Mouse (Mus musculus) embryonic stem cell, embryonic (primary cell): ENCODE results near the gene Slu7.

ENCODE experiments used
- CTCF ChIA-PET, 4 experiments: fragments of 300-600 bp in 2 of 4; fragments of 350-600 bp in 2 of 4; sonication (Branson Sonifier 250); formaldehyde crosslinking; loops; one replicate each; lab custom pipeline; 2022; ENCODE audit warnings: inconsistent platforms in 2 of 4; lab: Charles Lee
- POLR2A ChIA-PET, 4 experiments: fragments of 300-600 bp in 2 of 4; fragments of 350-600 bp in 2 of 4; sonication (Branson Sonifier 250); formaldehyde crosslinking; loops; one replicate each; lab custom pipeline; 2022; ENCODE audit warnings: antibody characterized with exemption in 4 of 4, inconsistent platforms in 1 of 4; lab: Charles Lee

Slu7 gene

GRCm38 (mm10) chr11:43408888-43409287 lies 24.7 kb upstream of the Slu7 start:
- CTCF ChIA-PET: interaction anchor here in 1 of 4 experiments (0.7 kb wide), 1 partner anchor 17 kb away, joined by 3 read pairs; the partner anchor contains the start of gene Pttg1
- POLR2A ChIA-PET: interaction anchor here in 1 of 4 experiments (0.7 kb wide), 1 partner anchor 66 kb away, joined by 4 read pairs; no protein-coding TSS in a partner anchor

GRCm38 (mm10) chr11:43410291-43410690 lies 23.3 kb upstream of the Slu7 start:
- CTCF ChIA-PET: interaction anchor here in 3 of 4 experiments (0.6 to 1.1 kb wide), 5 partner anchors 12 to 146 kb away, joined by 3 to 5 read pairs (median 3); partner anchors contain the start of gene Slu7 (in 1 of the 3)
- POLR2A ChIA-PET: interaction anchor here in 1 of 4 experiments (0.6 kb wide), 2 partner anchors 195 to 535 kb away, joined by 4 to 6 read pairs; no protein-coding TSS in a partner anchor

DNA sequence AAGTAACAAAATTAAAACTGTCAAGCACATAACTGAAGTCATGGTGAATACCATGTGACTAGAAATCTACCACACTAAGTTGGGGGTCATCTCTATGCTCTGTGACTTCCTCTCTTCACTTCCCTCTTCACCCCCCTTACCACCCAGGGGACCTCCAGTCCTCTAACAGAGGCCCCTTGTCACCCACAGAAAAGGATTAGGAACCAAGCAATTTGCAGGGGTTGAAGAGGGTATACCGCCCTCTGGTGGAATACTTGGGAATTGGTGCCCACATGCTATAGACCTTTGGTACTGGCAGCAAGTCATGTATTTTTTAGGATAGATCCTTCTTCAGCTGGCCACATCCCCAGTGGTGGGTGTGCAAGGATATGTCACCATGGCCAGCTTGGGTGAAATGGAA lies 22.1 kb upstream of the Slu7 start:
- POLR2A ChIA-PET: interaction anchor here in 1 of 4 experiments (2.0 kb wide), 1 partner anchor 15 kb away, joined by 11 read pairs; the partner anchor contains the start of gene Pttg1

GRCm38 (mm10) chr11:43412771-43413451 lies 20.6 kb upstream of the Slu7 start:
- CTCF ChIA-PET: interaction anchor here (0.5 to 2.4 kb wide), 22 partner anchors 9 to 716 kb away, joined by 3 to 32 read pairs (median 4); partner anchors contain the start of gene Pttg1 (in 1 of the 4)
- POLR2A ChIA-PET: interaction anchor here in 2 of 4 experiments (1.2 to 2.0 kb wide), 2 partner anchors 13 kb away, joined by 7 to 11 read pairs; partner anchors contain the start of gene Pttg1 (in 2 of the 2)

More for the DNA sequence above, 22.1 kb upstream of the Slu7 start:
- CTCF ChIA-PET: interaction anchor here in 3 of 4 experiments (0.6 to 2.4 kb wide), 9 partner anchors 9 to 578 kb away, joined by 3 to 32 read pairs (median 4); partner anchors contain the start of gene Pttg1 (in 1 of the 3)

- ChIA-PET CTCF (interaction anchor here in 2 of 4 experiments (0.5 to 1.0 kb wide), 4 partner anchors 77 to 558 kb away, joined by 3 to 4 read pairs (median 4); no protein-coding TSS in a partner anchor), POLR2A (interaction anchor here in 3 of 4 experiments (0.6 to 3.2 kb wide), 8 partner anchors 8 to 305 kb away, joined by 3 to 23 read pairs (median 5); partner anchors contain the start of gene Pttg1 (in 3 of the 3))
Observed at GRCm38 (mm10) chr11:43417201-43417600, 16.3 kb upstream of the Slu7 start.

- CTCF ChIA-PET: interaction anchor here in 3 of 4 experiments (0.5 to 4.6 kb wide), 13 partner anchors 12 to 331 kb away, joined by 3 to 32 read pairs (median 3); no protein-coding TSS in a partner anchor
- POLR2A ChIA-PET: interaction anchor here in 2 of 4 experiments (0.6 to 3.1 kb wide), 16 partner anchors 9 to 1323 kb away, joined by 3 to 19 read pairs (median 4); partner anchors contain the start of gene Slu7 (in 2 of the 2)
Observed at GRCm38 (mm10) chr11:43424386-43424785, 9.2 kb upstream of the Slu7 start.

GRCm38 (mm10) chr11:43425166-43425709 lies 8.3 kb upstream of the Slu7 start:
- ChIA-PET POLR2A (interaction anchor here (0.5 to 3.1 kb wide), 49 partner anchors 8 to 1187 kb away, joined by 3 to 23 read pairs (median 4); partner anchors contain the start of genes Slu7 (in 2 of the 4), Ccnjl (in 1 of the 4) and Ttc1 (in 1 of the 4)), CTCF (interaction anchor here (0.6 to 4.6 kb wide), 14 partner anchors 8 to 251 kb away, joined by 3 to 32 read pairs (median 4); no protein-coding TSS in a partner anchor)

DNA sequence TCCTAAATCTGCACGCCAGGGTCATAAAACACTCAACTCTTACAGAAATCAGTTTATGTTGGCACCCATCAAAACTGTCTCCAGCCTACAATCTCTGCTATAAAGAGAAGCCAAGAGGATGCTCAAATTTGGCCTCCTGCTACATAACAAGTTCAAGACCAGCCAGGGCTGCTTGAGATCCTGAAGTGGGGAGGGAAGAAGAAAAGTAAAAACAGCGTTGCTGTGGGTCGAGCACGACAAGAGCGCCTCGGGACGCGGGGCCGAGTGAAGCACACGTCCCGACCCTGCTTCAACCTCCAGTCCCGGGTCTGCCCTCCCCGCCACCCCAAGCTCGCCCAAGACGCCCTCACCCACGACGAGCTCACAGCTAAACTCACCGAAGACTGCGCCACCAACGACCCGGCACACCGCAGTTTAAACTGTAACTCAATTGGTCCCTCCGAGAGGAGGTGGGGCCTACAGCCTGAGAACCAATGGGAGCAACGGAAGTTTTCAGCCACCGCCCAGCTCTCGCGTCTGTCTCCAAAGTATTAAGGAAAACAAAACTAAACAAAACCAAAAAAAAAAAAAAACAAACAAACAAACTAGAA lies 7.6 kb upstream of the Slu7 start, which contains the start of gene Pttg1:
TSS of gene Pttg1 (minus strand) at position 428 of the 590 bp plus-strand sequence.
- CTCF ChIA-PET: interaction anchor here (0.5 to 4.6 kb wide), 13 partner anchors 11 to 915 kb away, joined by 3 to 32 read pairs (median 3); no protein-coding TSS in a partner anchor
- POLR2A ChIA-PET: interaction anchor here (0.5 to 3.1 kb wide), 65 partner anchors 8 to 1561 kb away, joined by 3 to 23 read pairs (median 4); partner anchors contain the start of genes Slu7 (in 2 of the 4), Ccnjl (in 1 of the 4) and Ttc1 (in 1 of the 4)

- CTCF ChIA-PET: interaction anchor here (0.6 to 4.6 kb wide), 8 partner anchors 14 to 916 kb away, joined by 3 to 32 read pairs (median 4); no protein-coding TSS in a partner anchor
Observed at GRCm38 (mm10) chr11:43426414-43426884, 7.1 kb upstream of the Slu7 start.

GRCm38 (mm10) chr11:43434024-43434407 lies 472 bp downstream of the Slu7 start:
- POLR2A ChIA-PET: interaction anchor here (0.6 to 2.1 kb wide), 9 partner anchors 9 to 286 kb away, joined by 3 to 15 read pairs (median 5); partner anchors contain the start of gene Pttg1 (in 2 of the 4)
- CTCF ChIA-PET: interaction anchor here in 1 of 4 experiments (0.6 kb wide), 1 partner anchor 24 kb away, joined by 5 read pairs; no protein-coding TSS in a partner anchor

More at GRCm38 (mm10) chr11:43426414-43426884, 7.1 kb upstream of the Slu7 start:
- POLR2A ChIA-PET: interaction anchor here (0.6 to 3.1 kb wide), 53 partner anchors 7 to 1561 kb away, joined by 3 to 23 read pairs (median 4); partner anchors contain the start of genes Ccnjl (in 1 of the 4), Slu7 (in 1 of the 4) and Ttc1 (in 1 of the 4)

- ChIA-PET POLR2A (interaction anchor here in 1 of 4 experiments (1.9 kb wide), 1 partner anchor 16 kb away, joined by 15 read pairs; the partner anchor contains the start of gene Pttg1), CTCF (interaction anchor here in 1 of 4 experiments (0.6 kb wide), 1 partner anchor 127 kb away, joined by 4 read pairs; no protein-coding TSS in a partner anchor)
Observed at GRCm38 (mm10) chr11:43441121-43441520, 7.6 kb downstream of the Slu7 start.

- POLR2A ChIA-PET: interaction anchor here in 2 of 4 experiments (0.5 to 1.1 kb wide), 2 partner anchors 18 to 240 kb away, joined by 3 to 4 read pairs; no protein-coding TSS in a partner anchor
- CTCF ChIA-PET: no interaction called here
Observed at GRCm38 (mm10) chr11:43443183-43443582, 9.6 kb downstream of the Slu7 start.

DNA sequence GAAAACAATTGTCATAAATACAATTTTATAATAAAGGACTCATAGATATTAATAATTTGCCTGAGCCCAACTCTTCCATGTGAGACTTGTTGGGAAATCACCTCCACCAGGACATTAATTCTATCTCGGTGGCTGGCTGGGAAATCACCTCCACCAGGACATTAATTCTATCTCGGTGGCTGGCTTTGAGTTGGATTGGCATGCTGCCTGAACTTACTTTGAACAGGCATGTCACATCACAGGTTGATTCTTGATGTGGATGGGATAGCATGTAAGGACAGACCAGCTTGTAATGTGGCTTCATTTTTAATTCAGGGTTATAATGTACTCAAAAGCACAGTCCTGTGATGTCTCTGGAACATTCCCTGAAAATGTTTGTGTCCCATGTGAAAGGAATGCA lies 16.4 kb downstream of the Slu7 start:
- POLR2A ChIA-PET: no interaction called here
- CTCF ChIA-PET: no interaction called here

DNA sequence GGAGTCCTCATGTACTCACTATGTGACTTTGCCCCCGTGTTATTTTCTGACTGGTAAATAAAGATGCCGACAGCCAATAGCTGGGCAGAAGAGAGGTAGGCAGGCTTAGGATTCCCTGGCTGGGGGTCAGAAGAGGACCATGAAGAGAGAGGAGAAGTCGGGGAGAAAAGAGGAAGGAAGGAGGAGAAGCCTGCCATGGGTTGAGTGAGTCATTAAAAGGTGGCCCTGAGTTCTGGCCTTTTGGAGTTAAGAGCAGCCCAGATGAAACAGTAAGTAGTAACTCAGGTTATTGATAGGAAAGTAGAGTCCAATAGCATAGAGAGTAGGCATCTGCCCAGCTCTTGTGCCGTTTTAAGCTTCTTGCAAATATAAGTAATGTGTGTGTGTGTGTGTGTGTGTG lies 17.8 kb downstream of the Slu7 start:
- POLR2A ChIA-PET: no interaction called here
- CTCF ChIA-PET: interaction anchor here in 1 of 4 experiments (0.6 kb wide), 1 partner anchor 363 kb away, joined by 6 read pairs; no protein-coding TSS in a partner anchor

DNA sequence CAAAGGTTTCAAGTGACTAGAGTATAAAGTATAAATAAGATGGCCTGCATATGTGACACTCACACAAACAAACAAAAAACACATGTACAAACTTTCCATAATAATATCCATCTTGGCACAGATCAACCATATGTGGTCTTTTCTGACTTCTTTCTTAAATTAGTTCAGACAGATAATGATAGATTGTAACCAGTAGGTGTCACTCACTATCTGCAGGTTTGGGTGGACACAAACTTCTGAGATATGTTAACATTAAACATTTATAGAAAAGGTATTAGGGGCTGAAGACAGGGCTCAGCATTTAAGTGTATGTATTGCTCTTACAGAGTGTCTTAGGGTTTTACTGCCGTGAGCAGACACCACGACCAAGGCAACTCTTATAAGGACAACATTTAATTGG lies 18.7 kb downstream of the Slu7 start:
- CTCF ChIA-PET: no interaction called here
- POLR2A ChIA-PET: no interaction called here

GRCm38 (mm10) chr11:43463204-43463603 lies 29.7 kb downstream of the Slu7 start:
- ChIA-PET POLR2A (no interaction called here), CTCF (no interaction called here)

DNA sequence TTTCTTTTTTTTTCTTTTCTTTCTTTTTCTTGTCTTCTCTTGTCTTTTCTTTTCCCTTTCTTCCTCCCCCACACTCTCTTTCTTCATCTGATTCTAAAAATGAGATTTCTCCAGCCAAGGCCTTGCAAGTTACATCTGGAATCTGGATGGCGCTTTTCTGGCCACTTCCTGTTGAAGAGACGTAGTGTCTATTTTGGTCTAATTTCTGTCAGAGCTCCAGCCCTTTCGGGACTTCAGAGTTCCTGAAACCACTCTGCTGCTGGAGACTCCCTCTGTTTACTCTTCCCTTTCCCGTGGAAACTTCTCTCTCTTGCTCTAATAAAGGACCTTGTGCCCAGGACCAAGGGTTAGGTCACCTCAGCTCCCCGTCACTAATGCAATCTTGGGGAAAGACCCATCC lies 36.6 kb downstream of the Slu7 start:
- ChIA-PET CTCF (interaction anchor here in 2 of 4 experiments (0.6 to 1.9 kb wide), 2 partner anchors 24 to 47 kb away, joined by 3 to 6 read pairs; no protein-coding TSS in a partner anchor), POLR2A (no interaction called here)
